Mouse (Mus musculus): Measurements from ENCODE around the gene Acadl. TPM values are rescaled to one million over a fixed set of nuclear protein-coding genes. Genes with fewer than 3 reads are reported as not detected.

Gene Acadl
- polyA plus RNA-seq, 1 experiment = 141 TPM

GRCm38 (mm10) chr1:66896556-66896955 is 33.5 kb upstream of the Acadl start:
- Histone ChIP-seq H3K4me2 (ENCODE audit: low read depth) (peak overlapping the region; percentile 70), H3K79me2 (ENCODE audit: control insufficient read depth, insufficient read depth) (no peaks in the 10 kb centered on the region), H3K27me3 (ENCODE audit: control insufficient read depth, insufficient read depth, insufficient read length) (no peaks in the 10 kb centered on the region), H3K4me3 (no peak overlapping the region), H3K36me3 (ENCODE audit: control insufficient read depth, insufficient read depth) (no peaks in the 10 kb centered on the region), H3ac (ENCODE audit: control insufficient read depth, insufficient read length) (no peak overlapping the region)
- TF ChIP-seq POLR2A (IDR thresholded peaks at IDR 0.05; ENCODE audit: insufficient read length, low read depth) (no peak), TCF3 (IDR thresholded peaks at IDR 0.05; ENCODE audit: insufficient read length, low read depth) (no peak), POLR2AphosphoS2 (IDR thresholded peaks at IDR 0.05; ENCODE audit: insufficient read length, low read depth) (no peak), SRF (IDR thresholded peaks at IDR 0.05; ENCODE audit: control insufficient read depth, insufficient read length, low read depth) (no peak), MYOG (IDR thresholded peaks at IDR 0.05; ENCODE audit: control insufficient read depth in 1 of 3, insufficient read depth in 1 of 3, insufficient read length in 2 of 3, low read depth in 2 of 3) (no peak)

- Histone ChIP-seq H3K36me3 (ENCODE audit: control insufficient read depth, insufficient read depth) (no peaks in the 10 kb centered on the region), H3K4me2 (ENCODE audit: low read depth) (peak overlapping the region; percentile 70), H3K4me3 (no peak overlapping the region), H3K27me3 (ENCODE audit: control insufficient read depth, insufficient read depth, insufficient read length) (no peaks in the 10 kb centered on the region), H3ac (ENCODE audit: control insufficient read depth, insufficient read length) (no peak overlapping the region), H3K79me2 (ENCODE audit: control insufficient read depth, insufficient read depth) (no peaks in the 10 kb centered on the region)
- no peak for TF ChIP-seq TCF3 (IDR thresholded peaks at IDR 0.05; ENCODE audit: insufficient read length, low read depth)
- no peak for TF ChIP-seq TCF12 (IDR thresholded peaks at IDR 0.05; ENCODE audit: insufficient read depth, poor library complexity, severe bottlenecking)
- TF ChIP-seq MAX (IDR thresholded peaks at IDR 0.05; ENCODE audit: low read depth) = no peak
- TF ChIP-seq POLR2A (IDR thresholded peaks at IDR 0.05; ENCODE audit: insufficient read length, low read depth) = no peak
- no peak for TF ChIP-seq E2F4 (IDR thresholded peaks at IDR 0.05; ENCODE audit: insufficient read depth)
- no peak for TF ChIP-seq CEBPB (IDR thresholded peaks at IDR 0.05; ENCODE audit: insufficient read depth, poor library complexity, severe bottlenecking)
- no peak for TF ChIP-seq POLR2AphosphoS2 (IDR thresholded peaks at IDR 0.05; ENCODE audit: insufficient read length, low read depth)
- no peak for TF ChIP-seq REST (IDR thresholded peaks at IDR 0.05; ENCODE audit: insufficient read depth, insufficient read length)
Observed at GRCm38 (mm10) chr1:66896125-66896524, 33.0 kb upstream of the Acadl start.

- Histone ChIP-seq H3K79me2 (ENCODE audit: control insufficient read depth, insufficient read depth) (no peaks in the 10 kb centered on the region), H3K4me2 (ENCODE audit: low read depth) (peak overlapping the region; percentile 70), H3ac (ENCODE audit: control insufficient read depth, insufficient read length) (no peak overlapping the region), H3K27me3 (ENCODE audit: control insufficient read depth, insufficient read depth, insufficient read length) (no peaks in the 10 kb centered on the region), H3K4me3 (no peak overlapping the region), H3K36me3 (ENCODE audit: control insufficient read depth, insufficient read depth) (no peaks in the 10 kb centered on the region)
- TF ChIP-seq MYOD1 (IDR thresholded peaks at IDR 0.05; ENCODE audit: control insufficient read depth in 1 of 3, insufficient read length in 2 of 3, low read depth in 2 of 3) (no peak), MAX (IDR thresholded peaks at IDR 0.05; ENCODE audit: low read depth) (no peak), MYOG (IDR thresholded peaks at IDR 0.05; ENCODE audit: control insufficient read depth in 1 of 3, insufficient read depth in 1 of 3, insufficient read length in 2 of 3, low read depth in 2 of 3) (no peak), USF1 (IDR thresholded peaks at IDR 0.05; ENCODE audit: low read depth) (no peak), CEBPB (IDR thresholded peaks at IDR 0.05; ENCODE audit: insufficient read depth, poor library complexity, severe bottlenecking) (no peak)
Observed at GRCm38 (mm10) chr1:66895837-66896118, 32.7 kb upstream of the Acadl start.

GRCm38 (mm10) chr1:66895093-66895836 is 32.2 kb upstream of the Acadl start:
- no peak overlapping the region for H3K4me3 ChIP-seq
- H3K4me2 ChIP-seq (ENCODE audit: low read depth) = peak overlapping the region; percentile 70
- H3K27me3 ChIP-seq (ENCODE audit: control insufficient read depth, insufficient read depth, insufficient read length) = no peaks in the 10 kb centered on the region
- H3ac ChIP-seq (ENCODE audit: control insufficient read depth, insufficient read length) = no peak overlapping the region
- no peaks in the 10 kb centered on the region for H3K36me3 ChIP-seq (ENCODE audit: control insufficient read depth, insufficient read depth)
- H3K79me2 ChIP-seq (ENCODE audit: control insufficient read depth, insufficient read depth) = no peaks in the 10 kb centered on the region
- TF ChIP-seq MYOG (IDR thresholded peaks at IDR 0.05; ENCODE audit: control insufficient read depth in 1 of 3, insufficient read depth in 1 of 3, insufficient read length in 2 of 3, low read depth in 2 of 3) (no peak), SRF (IDR thresholded peaks at IDR 0.05; ENCODE audit: control insufficient read depth, insufficient read length, low read depth) (no peak), CEBPB (IDR thresholded peaks at IDR 0.05; ENCODE audit: insufficient read depth, poor library complexity, severe bottlenecking) (no peak), TCF12 (IDR thresholded peaks at IDR 0.05; ENCODE audit: insufficient read depth, poor library complexity, severe bottlenecking) (no peak), USF1 (IDR thresholded peaks at IDR 0.05; ENCODE audit: low read depth) (no peak), MAX (IDR thresholded peaks at IDR 0.05; ENCODE audit: low read depth) (no peak), MYOD1 (IDR thresholded peaks at IDR 0.05; ENCODE audit: control insufficient read depth in 1 of 3, insufficient read length in 2 of 3, low read depth in 2 of 3) (no peak), POLR2AphosphoS2 (IDR thresholded peaks at IDR 0.05; ENCODE audit: insufficient read length, low read depth) (no peak), POLR2A (IDR thresholded peaks at IDR 0.05; ENCODE audit: insufficient read length, low read depth) (no peak)

- H3K36me3 ChIP-seq (ENCODE audit: control insufficient read depth, insufficient read depth) = no peaks in the 10 kb centered on the region
- no peak overlapping the region for H3ac ChIP-seq (ENCODE audit: control insufficient read depth, insufficient read length)
- TF ChIP-seq USF1 (IDR thresholded peaks at IDR 0.05; ENCODE audit: low read depth) (no peak), POLR2A (IDR thresholded peaks at IDR 0.05; ENCODE audit: insufficient read length, low read depth) (no peak), SRF (IDR thresholded peaks at IDR 0.05; ENCODE audit: control insufficient read depth, insufficient read length, low read depth) (no peak), REST (IDR thresholded peaks at IDR 0.05; ENCODE audit: insufficient read depth, insufficient read length) (no peak), POLR2AphosphoS2 (IDR thresholded peaks at IDR 0.05; ENCODE audit: insufficient read length, low read depth) (no peak), E2F4 (IDR thresholded peaks at IDR 0.05; ENCODE audit: insufficient read depth) (no peak), MYOD1 (IDR thresholded peaks at IDR 0.05; ENCODE audit: control insufficient read depth in 1 of 3, insufficient read length in 2 of 3, low read depth in 2 of 3) (no peak), TCF3 (IDR thresholded peaks at IDR 0.05; ENCODE audit: insufficient read length, low read depth) (no peak), TCF12 (IDR thresholded peaks at IDR 0.05; ENCODE audit: insufficient read depth, poor library complexity, severe bottlenecking) (no peak), MAX (IDR thresholded peaks at IDR 0.05; ENCODE audit: low read depth) (no peak), MYOG (IDR thresholded peaks at IDR 0.05; ENCODE audit: control insufficient read depth in 1 of 3, insufficient read depth in 1 of 3, insufficient read length in 2 of 3, low read depth in 2 of 3) (no peak), CEBPB (IDR thresholded peaks at IDR 0.05; ENCODE audit: insufficient read depth, poor library complexity, severe bottlenecking) (no peak)
- H3K27me3 ChIP-seq (ENCODE audit: control insufficient read depth, insufficient read depth, insufficient read length) = no peaks in the 10 kb centered on the region
- H3K4me3 ChIP-seq = no peak overlapping the region
- H3K79me2 ChIP-seq (ENCODE audit: control insufficient read depth, insufficient read depth) = no peaks in the 10 kb centered on the region
- no peak overlapping the region for H3K4me2 ChIP-seq (ENCODE audit: low read depth)
Observed at GRCm38 (mm10) chr1:66887175-66887574, 24.1 kb upstream of the Acadl start.

Measured in myocyte (in vitro differentiated cells).